Mouse (Mus musculus) cortical plate, adult 2 months (tissue): ENCODE results near the gene Rasa2. TPM values are rescaled to one million over a fixed set of nuclear protein-coding genes. Genes with fewer than 3 reads are reported as not detected.

ENCODE experiments used
- H3K27ac ChIP-seq: fragments of 200-500 bp; 2 replicates; pipeline ENCODE4 v1.5.1; 2012; ENCODE audit warnings: low read length, control low read depth, inconsistent platforms; ENCODE audit not compliant: insufficient read depth
- H3K4me1 ChIP-seq: fragments of 200-500 bp; 2 replicates; pipeline ENCODE4 v1.6.1; 2011; ENCODE audit warnings: low read length; ENCODE audit not compliant: control insufficient read depth, insufficient read depth
- H3K4me3 ChIP-seq: fragments of 200-500 bp; 2 replicates; pipeline ENCODE4 v1.5.1; 2011; ENCODE audit warnings: mild to moderate bottlenecking, low read length, control low read depth; ENCODE audit not compliant: insufficient read depth
- CTCF ChIP-seq: fragments of 200-500 bp; IDR thresholded peaks from 2 replicates; pipeline ENCODE4 v1.5.1; 2011; ENCODE audit warnings: mild to moderate bottlenecking, control low read depth, low read length; ENCODE audit not compliant: insufficient read depth; ENCODE audit errors: extremely low read depth
- POLR2A ChIP-seq: fragments of 200-500 bp; IDR thresholded peaks from 2 replicates; pipeline ENCODE4 v1.6.1; 2011; ENCODE audit warnings: mild to moderate bottlenecking, low read length, control low read depth; ENCODE audit not compliant: insufficient read depth; ENCODE audit errors: extremely low read depth
- polyA plus RNA-seq: library from polyadenylated mRNA; depleted of rRNA; stranded (reverse); fragments of >200 nt; gene quantifications from 2 replicates; pipeline ENCODE4 v1.2.3, GENCODE M21; 2012

Gene Rasa2
- polyA plus RNA-seq, 1 experiment = 10.1 TPM

DNA sequence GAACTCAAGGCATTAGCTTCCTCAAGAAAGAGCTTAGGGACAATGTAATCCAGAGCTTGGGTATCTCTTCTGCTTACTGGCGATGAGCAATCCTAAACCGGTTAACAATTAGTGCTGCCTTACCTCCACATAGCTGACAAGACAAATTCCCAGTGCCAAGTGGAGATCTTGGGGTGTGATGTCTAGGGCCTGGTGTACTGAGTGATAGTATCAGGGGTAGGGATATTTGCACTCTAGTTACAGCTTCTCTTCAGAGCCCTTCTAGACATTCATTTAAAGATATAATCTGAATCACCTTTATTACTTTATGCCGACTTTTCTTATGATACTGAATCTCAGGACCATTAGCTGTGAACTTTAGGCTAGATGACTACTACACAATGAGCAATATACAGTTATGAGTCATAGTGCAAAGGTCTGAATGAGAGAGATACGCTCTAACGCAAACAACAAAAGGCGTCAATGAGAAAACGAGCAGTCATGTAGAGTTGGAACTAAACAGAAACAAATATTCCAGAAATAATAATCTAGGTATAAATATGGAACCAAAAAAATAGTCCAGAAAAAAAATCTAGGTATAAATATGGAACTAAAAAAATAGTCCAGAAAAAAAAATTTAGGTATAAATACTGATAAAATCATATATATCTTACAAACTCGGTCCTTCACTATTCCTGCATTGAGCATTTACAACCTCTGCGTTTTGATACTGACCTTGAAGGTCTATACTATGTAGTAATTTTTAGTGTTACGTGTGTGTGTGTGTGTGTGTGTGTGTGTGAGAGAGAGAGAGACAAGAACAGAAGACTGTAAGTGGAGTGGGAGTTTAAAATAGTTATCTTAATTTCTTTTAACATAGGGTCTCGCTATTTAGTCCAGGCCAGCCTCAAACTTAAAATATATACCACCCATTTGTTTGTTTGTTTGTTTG, 38.5 kb downstream of the Rasa2 start:
- Histone ChIP-seq H3K4me3 (no peak overlapping the region), H3K27ac (no peak overlapping the region), H3K4me1 (no peaks in the 10 kb centered on the region)
- TF ChIP-seq POLR2A (no peak), CTCF (no peak)

DNA sequence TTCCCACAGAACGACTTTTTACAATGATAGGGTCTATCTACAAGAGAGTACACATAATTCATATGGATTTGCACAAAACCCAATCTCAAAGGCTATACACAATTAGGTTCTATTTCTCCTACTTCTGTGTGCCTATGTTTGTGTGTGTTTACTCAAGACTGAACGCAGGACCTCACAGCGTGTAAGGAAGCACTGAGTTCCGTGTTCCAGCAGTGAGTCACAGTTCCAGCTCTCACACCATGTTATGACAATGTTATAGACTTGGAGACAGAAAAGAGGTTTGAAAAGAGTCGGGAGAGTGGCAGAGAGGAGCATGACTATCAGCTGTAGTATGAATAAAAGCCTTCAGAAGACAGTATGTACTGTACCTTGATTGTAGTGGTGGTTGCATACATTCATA, 42.1 kb downstream of the Rasa2 start:
- no peak for TF ChIP-seq POLR2A
- no peak for TF ChIP-seq CTCF
- Histone ChIP-seq H3K27ac (no peak overlapping the region), H3K4me3 (no peak overlapping the region), H3K4me1 (no peaks in the 10 kb centered on the region)

DNA sequence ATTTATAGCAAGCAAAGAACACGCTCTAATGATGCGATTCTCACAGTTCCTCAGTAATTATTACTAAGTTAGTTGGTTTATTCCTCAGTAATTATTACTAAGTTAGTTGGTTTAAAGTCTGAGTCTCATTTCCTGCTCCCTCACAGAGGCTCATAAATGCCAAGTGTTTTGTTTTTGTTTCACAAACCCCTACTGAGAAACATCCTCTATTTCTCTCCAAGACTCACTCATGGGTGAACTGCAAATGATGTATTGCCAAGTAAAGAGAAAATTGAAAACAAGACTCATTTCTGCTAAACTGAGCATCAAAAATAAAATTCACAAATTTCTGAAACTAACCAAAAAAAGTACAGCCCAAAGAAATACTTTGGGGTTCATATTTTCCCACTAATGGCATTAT, 47.9 kb downstream of the Rasa2 start:
- Histone ChIP-seq H3K27ac (no peak overlapping the region), H3K4me1 (no peaks in the 10 kb centered on the region), H3K4me3 (no peak overlapping the region)
- TF ChIP-seq CTCF = no peak
- TF ChIP-seq POLR2A = no peak

DNA sequence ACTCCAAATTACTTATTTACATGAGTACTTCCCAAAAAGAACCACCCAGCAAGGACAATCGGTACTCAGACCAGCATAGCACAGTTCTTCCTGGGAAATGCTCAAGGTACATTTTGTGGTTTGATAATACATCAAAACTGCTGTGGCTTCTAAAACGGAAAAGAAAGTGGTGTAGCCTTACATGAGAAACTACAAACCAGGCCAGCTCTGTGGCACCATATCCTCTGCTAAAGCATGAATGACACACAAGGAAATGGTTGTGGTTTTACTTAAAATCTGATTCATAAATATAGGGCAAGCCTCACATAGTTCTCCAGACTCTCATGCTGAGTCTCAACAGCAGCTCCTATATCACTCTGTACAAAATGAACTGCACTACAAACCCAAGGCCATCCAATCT, 48.3 kb downstream of the Rasa2 start:
- no peaks in the 10 kb centered on the region for H3K4me1 ChIP-seq
- no peak for TF ChIP-seq POLR2A
- no peak for TF ChIP-seq CTCF
- no peak overlapping the region for H3K27ac ChIP-seq
- H3K4me3 ChIP-seq = no peak overlapping the region

DNA sequence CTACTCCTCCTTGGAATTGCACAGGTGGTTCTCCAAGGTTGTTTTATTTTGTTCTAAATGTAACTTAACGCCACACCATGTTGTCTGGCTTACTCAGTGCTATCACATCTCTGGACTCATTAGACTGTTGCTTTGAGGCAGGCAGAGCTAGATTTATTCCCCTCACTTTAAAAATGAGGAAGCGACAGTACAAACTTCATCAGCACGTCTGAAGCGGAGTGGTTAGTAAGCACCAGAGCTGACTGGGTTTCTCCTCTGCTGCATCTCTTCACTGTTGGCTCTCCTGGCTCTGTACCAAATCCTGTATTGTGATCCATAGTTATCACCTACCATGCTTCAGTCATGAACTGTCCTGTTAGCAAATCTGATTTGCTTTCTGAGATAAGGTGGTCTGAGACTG, 53.2 kb downstream of the Rasa2 start:
- H3K4me3 ChIP-seq = no peak overlapping the region
- H3K27ac ChIP-seq = no peak overlapping the region
- TF ChIP-seq CTCF (no peak), POLR2A (no peak)
- H3K4me1 ChIP-seq = no peaks in the 10 kb centered on the region

DNA sequence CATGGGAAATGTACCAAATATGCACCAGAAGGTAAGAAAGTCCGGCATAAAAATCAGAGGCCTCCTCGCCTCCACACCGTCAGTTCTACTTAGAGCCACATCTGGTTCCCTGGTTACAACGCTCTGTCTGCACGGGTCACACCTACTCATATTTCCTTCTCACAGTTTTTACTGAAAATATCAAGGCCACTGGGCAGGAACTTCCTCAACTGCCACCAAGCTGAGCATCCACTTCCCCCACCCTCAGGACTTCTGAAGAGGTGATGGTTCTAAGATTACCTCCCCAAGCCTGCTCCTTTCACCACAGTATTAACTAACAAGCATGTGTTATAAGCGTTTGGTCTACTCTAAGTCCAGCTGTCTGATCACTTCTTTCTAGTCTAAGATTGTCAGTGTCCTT, 53.7 kb downstream of the Rasa2 start:
- TF ChIP-seq CTCF (no peak), POLR2A (no peak)
- H3K27ac ChIP-seq = no peak overlapping the region
- no peak overlapping the region for H3K4me3 ChIP-seq
- no peaks in the 10 kb centered on the region for H3K4me1 ChIP-seq

DNA sequence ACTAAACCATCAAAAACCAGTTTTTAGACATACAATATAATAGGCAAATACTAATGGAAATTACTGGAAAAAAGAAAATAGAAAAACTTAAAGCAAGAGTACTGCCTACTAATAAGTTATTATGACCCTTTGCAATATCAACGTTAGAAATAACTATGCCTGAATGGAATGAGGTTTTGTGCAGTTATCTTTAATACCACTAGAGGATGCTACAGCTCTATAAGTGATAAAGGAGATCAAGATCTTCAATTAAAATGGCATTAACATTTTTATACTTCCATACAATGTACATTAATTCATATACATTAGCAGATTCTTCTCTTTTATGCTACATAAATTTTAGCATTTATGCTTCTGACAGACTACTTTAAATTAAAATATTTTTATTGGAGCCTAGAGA, 58.2 kb downstream of the Rasa2 start:
- Histone ChIP-seq H3K4me3 (no peak overlapping the region), H3K4me1 (no peaks in the 10 kb centered on the region), H3K27ac (no peak overlapping the region)
- TF ChIP-seq CTCF (no peak), POLR2A (no peak)

DNA sequence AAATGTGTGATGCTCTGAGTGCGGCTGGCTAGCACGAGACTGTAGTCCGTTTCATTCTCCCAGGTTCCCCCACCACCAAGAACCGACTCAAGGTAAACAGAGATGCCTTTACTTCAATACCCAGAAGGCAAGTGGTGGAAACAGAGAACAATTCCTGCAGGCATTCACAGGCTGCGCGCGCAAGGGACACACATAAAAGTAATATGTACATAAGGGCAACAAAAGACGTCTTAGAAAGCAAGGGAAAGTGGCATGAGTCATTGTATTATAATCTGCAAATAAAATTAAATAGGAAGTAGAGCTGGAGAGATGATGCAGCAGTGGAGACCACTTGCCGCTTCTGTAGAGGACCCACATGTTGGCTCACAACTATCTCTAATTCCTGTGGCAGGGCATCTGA, 58.7 kb downstream of the Rasa2 start:
- Histone ChIP-seq H3K4me3 (no peak overlapping the region), H3K27ac (no peak overlapping the region), H3K4me1 (no peaks in the 10 kb centered on the region)
- TF ChIP-seq POLR2A (no peak), CTCF (no peak)

DNA sequence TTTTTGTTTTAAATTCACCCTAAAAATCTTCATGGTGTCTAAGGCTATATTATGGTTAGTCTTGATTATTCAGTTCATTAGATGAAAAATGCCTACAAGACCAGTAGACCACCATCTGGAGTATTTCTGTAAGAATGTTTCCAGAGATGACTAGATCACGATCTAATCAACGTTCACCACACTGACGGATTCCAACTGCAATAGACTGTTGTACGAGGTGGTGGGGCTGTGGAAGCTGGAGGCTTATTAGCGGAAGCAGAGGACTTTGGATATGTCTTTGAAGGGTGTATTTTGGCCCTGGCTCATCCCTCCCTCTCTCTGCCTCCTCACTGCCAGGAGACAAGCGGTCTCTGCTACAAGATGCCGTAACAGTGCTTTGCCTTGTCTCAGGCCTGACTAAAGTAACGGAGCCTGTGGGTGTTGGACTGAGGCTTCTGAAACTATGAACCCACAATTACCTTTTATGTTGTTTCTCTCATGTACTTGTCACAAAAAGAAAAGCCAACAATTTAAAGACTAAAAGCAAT, 64.9 kb downstream of the Rasa2 start:
- no peak for TF ChIP-seq CTCF

DNA sequence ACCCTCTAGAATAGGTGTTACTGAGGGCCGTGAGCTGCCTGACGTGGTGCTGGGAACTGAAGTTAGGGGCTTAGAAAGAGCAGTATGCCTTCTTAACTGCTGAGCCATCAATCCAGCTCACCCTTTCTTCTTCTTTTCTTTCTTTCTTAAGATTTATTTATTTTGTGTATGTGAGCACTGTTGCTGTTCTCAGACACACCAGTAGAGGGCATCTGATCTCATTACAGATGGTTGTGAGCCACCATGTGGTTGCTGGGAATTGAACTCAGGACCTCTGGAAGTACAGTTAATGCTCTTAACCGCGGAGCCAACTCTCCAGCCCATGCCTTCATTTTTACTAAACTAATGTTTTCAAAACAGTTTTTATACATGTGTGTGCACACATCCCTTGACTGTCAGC, 67.9 kb downstream of the Rasa2 start:
- Histone ChIP-seq H3K4me3 (no peak overlapping the region), H3K27ac (no peak overlapping the region), H3K4me1 (no peaks in the 10 kb centered on the region)
- TF ChIP-seq POLR2A = no peak
- TF ChIP-seq CTCF = no peak

More for the DNA sequence above, 64.9 kb downstream of the Rasa2 start:
- H3K4me1 ChIP-seq = no peaks in the 10 kb centered on the region
- H3K27ac ChIP-seq = no peak overlapping the region
- H3K4me3 ChIP-seq = no peak overlapping the region
